Mouse (Mus musculus) ES-Bruce4 (cell line): ENCODE results near the gene Notch2. TPM values are rescaled to one million over a fixed set of nuclear protein-coding genes. Genes with fewer than 3 reads are reported as not detected.

ENCODE experiments used
- H3K27ac ChIP-seq: 2 replicates; pipeline ENCODE4 v1.5.1; 2012; ENCODE audit warnings: low read length, inconsistent platforms; ENCODE audit not compliant: insufficient read depth
- H3K27me3 ChIP-seq: 2 replicates; pipeline ENCODE4 v1.6.1; 2012; ENCODE audit warnings: mild to moderate bottlenecking, low read length, inconsistent platforms; ENCODE audit not compliant: control insufficient read depth, poor library complexity, insufficient read depth, severe bottlenecking
- H3K36me3 ChIP-seq: 2 replicates; pipeline ENCODE4 v1.6.1; 2012; ENCODE audit warnings: inconsistent platforms, mild to moderate bottlenecking, low read length, moderate library complexity; ENCODE audit not compliant: control insufficient read depth, poor library complexity, insufficient read depth, severe bottlenecking
- H3K4me1 ChIP-seq: one replicate; pipeline ENCODE4 v1.8.1; 2011; ENCODE audit warnings: low read length; ENCODE audit not compliant: control insufficient read depth, insufficient read depth
- H3K4me3 ChIP-seq: 2 replicates; pipeline ENCODE4 v1.5.1; 2011; ENCODE audit warnings: low read depth, mild to moderate bottlenecking, low read length
- H3K9ac ChIP-seq: 2 replicates; pipeline ENCODE4 v1.6.1; 2012; ENCODE audit warnings: low read depth, mild to moderate bottlenecking, inconsistent platforms; ENCODE audit not compliant: poor library complexity, severe bottlenecking
- H3K9me3 ChIP-seq: replicated peaks from 2 replicates; pipeline ENCODE4 v1.6.1; 2012; ENCODE audit warnings: mild to moderate bottlenecking, low read length, inconsistent platforms; ENCODE audit not compliant: control insufficient read depth, poor library complexity, insufficient read depth, severe bottlenecking
- CTCF ChIP-seq: IDR thresholded peaks from one replicate; pipeline ENCODE4 v1.8.1; 2011; ENCODE audit warnings: low read depth, low read length
- EP300 ChIP-seq: IDR thresholded peaks from 2 replicates; pipeline ENCODE4 v1.6.1; 2011; ENCODE audit warnings: low read depth, low read length; ENCODE audit not compliant: insufficient read depth
- POLR2A ChIP-seq: IDR thresholded peaks from one replicate; pipeline ENCODE4 v1.8.1; 2011; ENCODE audit warnings: low read length; ENCODE audit not compliant: insufficient read depth
- polyA plus RNA-seq: library from polyadenylated mRNA; stranded (reverse); fragments of >200 nt; gene quantifications from 2 replicates; pipeline ENCODE4 v1.2.4, GENCODE M21; 2011; ENCODE audit warnings: low read depth; ENCODE audit not compliant: missing spikeins, insufficient read depth, insufficient read length

Gene Notch2
- polyA plus RNA-seq, 1 experiment, result 23.2 TPM

GRCm38 (mm10) chr3:98067413-98067812, 54.1 kb downstream of the Notch2 start:
- Histone ChIP-seq H3K9ac (no peak overlapping the region), H3K4me1 (no peaks in the 10 kb centered on the region), H3K36me3 (no peaks in the 10 kb centered on the region), H3K9me3 (no peaks in the 10 kb centered on the region), H3K27me3 (no peaks in the 10 kb centered on the region), H3K4me3 (no peak overlapping the region), H3K27ac (no peak overlapping the region)
- TF ChIP-seq POLR2A (no peak), CTCF (no peak), EP300 (no peak)

- Histone ChIP-seq H3K4me3 (no peak overlapping the region), H3K9me3 (no peaks in the 10 kb centered on the region), H3K27ac (no peak overlapping the region), H3K36me3 (no peaks in the 10 kb centered on the region), H3K4me1 (no peaks in the 10 kb centered on the region), H3K27me3 (no peaks in the 10 kb centered on the region), H3K9ac (no peak overlapping the region)
- TF ChIP-seq POLR2A (no peak), EP300 (no peak), CTCF (no peak)
Measured at GRCm38 (mm10) chr3:98067852-98068491, 54.6 kb downstream of the Notch2 start.

GRCm38 (mm10) chr3:98069161-98069560, 55.8 kb downstream of the Notch2 start:
- TF ChIP-seq EP300 (no peak), CTCF (no peak), POLR2A (no peak)
- Histone ChIP-seq H3K27me3 (no peaks in the 10 kb centered on the region), H3K4me3 (no peak overlapping the region), H3K9me3 (no peaks in the 10 kb centered on the region), H3K4me1 (no peaks in the 10 kb centered on the region), H3K27ac (no peak overlapping the region), H3K9ac (no peak overlapping the region), H3K36me3 (no peaks in the 10 kb centered on the region)

- TF ChIP-seq CTCF (no peak), EP300 (no peak), POLR2A (no peak)
- Histone ChIP-seq H3K4me3 (no peak overlapping the region), H3K9ac (no peak overlapping the region), H3K27ac (no peak overlapping the region), H3K27me3 (no peaks in the 10 kb centered on the region), H3K4me1 (no peaks in the 10 kb centered on the region), H3K36me3 (no peaks in the 10 kb centered on the region), H3K9me3 (no peaks in the 10 kb centered on the region)
Measured at GRCm38 (mm10) chr3:98069856-98070255, 56.5 kb downstream of the Notch2 start.

GRCm38 (mm10) chr3:98072570-98072969, 59.2 kb downstream of the Notch2 start:
- H3K27me3 ChIP-seq, result no peaks in the 10 kb centered on the region
- no peak overlapping the region for H3K4me3 ChIP-seq
- H3K36me3 ChIP-seq, result no peaks in the 10 kb centered on the region
- H3K9ac ChIP-seq, result no peak overlapping the region
- no peaks in the 10 kb centered on the region for H3K9me3 ChIP-seq
- no peaks in the 10 kb centered on the region for H3K4me1 ChIP-seq
- no peak overlapping the region for H3K27ac ChIP-seq
- TF ChIP-seq POLR2A (no peak), EP300 (no peak), CTCF (no peak)

GRCm38 (mm10) chr3:98073545-98073944, 60.2 kb downstream of the Notch2 start:
- TF ChIP-seq CTCF (no peak), POLR2A (no peak), EP300 (no peak)
- Histone ChIP-seq H3K9ac (no peak overlapping the region), H3K36me3 (no peaks in the 10 kb centered on the region), H3K27ac (no peak overlapping the region), H3K27me3 (no peaks in the 10 kb centered on the region), H3K4me1 (no peaks in the 10 kb centered on the region), H3K9me3 (no peaks in the 10 kb centered on the region), H3K4me3 (no peak overlapping the region)
